Mouse (Mus musculus) lung, adult 18-20 months (tissue): ENCODE results near the gene Hgf.

Experiments
- DNase-seq, 2 experiments: peaks; one replicate each; pipeline ENCODE4 v3.0.0; 2022; ENCODE audit warnings: mixed read lengths in 2 of 2

Gene Hgf

DNA sequence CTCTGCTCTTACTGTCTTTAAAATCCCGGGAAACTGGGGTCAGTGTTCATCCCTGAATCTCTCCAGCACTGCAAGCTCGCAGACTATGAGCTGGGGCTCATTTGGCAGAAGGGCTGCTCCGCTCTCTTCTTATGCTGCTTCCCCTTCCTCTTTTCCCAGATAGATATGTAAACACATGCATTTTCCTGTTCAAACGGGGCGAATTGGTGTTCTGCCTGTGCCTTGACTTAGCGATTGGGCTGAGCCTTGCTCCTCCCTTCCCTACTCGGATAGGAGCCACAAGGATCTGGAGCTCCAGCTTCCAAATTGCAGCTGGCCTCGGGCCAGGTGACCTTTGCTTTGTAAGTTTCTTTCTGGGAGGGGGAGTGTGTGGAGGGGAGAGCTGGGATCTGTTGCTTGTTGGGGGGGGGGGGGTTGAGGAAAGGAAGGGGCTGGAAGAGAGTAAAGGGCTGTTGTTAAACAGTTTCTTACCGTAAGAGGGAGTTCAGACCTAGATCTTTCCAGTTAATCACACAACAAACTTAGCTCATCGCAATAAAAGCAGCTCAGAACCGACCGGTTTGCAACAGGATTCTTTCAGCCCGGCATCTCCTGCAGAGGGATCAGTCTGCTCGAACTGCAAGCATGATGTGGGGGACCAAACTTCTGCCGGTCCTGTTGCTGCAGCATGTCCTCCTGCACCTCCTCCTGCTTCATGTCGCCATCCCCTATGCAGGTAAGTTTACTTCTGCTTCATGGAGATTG is at the start of gene Hgf:
TSS of gene Hgf (plus strand) at position 192 of the 744 bp plus-strand sequence.
- peak; percentile 44 to 53 for DNase-seq

DNA sequence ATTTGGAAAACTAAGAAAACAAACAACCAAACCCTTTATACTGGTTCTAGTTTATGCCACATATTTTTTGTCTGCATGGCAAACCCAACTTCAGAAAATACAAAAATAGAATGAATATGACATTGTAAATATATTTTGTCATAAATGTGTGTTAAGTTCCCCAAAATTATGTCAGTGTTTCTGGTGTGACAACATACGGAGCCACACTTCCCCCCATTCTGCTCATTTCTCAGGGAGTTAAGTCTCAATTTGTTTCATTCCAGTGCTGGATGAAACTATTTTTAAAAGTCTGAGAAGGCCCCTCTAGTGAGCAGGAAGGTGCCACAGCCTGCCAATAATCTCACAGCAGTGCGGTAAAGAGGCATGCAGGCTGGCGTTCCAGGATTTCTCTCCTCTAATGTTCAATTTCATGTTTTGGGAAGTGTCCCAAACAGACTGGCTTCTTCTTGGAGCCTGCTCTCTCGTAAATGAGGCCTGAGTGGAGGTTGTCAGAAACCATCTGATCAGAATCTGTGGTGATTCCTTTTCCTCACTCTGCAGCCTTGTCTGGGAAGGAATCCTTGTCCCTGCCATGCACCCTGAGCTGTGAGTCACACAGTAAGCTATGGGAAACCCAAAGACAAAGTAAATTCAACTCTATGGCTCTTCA is 46.5 kb upstream of the Hgf start:
- no peak for DNase-seq

DNA sequence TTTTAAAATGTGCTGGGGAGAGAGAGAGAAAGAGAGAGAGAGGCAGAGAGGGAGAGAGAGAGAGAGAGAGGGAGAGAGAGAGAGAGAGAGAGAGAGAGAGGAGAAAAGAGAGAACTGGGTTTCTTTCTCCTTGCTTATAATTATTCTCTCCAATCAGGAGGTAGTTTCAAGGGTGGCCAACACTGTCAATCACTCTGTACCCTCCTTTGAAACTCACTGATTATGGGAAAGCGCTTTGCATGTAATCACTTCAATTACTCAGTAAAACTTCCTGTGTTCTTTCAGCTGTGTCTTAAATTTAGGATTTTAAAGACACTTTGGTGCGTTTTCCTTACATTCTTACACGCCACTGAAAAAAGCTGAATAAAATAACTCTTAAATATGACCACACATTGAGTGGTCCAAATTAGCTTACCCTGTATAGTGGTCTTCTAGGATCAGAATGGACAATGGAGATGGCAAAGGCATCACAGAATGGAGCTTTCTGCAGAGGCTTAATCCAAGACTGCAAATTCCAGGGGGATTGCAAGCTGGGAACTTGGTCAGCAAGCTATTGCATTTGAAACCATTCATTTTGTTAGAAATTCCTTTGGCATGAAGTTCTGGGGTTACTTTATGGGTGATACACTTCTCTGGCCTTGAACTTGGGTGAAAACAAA is 21.5 kb upstream of the Hgf start:
- DNase-seq: no peak

- DNase-seq: no peak
Observed at GRCm38 (mm10) chr5:16538067-16538466, 15.2 kb upstream of the Hgf start.

- DNase-seq: peak in 1 of 2 experiments; percentile 9
Observed at GRCm38 (mm10) chr5:16541561-16542116, 11.7 kb upstream of the Hgf start.

DNA sequence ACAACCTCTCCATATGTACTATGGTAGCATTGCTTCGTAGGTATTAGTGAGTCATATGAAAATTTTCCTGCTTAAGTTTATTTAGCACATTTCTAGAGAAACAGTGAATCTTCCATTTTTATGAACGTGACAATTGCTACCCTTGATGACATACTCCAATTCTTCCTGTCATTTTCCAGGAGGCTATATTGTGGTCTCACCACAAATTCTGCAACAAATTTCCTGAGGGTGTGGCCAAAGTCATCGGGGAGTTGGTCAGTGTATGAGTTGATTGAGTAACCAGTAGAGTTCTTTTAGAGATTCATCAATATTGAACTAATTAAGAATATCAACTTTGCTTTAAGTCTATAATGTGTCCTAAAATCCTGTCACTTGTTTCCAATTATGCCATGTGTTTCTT is 5.8 kb upstream of the Hgf start:
- no peak for DNase-seq

- DNase-seq: no peak
Observed at GRCm38 (mm10) chr5:16552647-16553046, 648 bp upstream of the Hgf start.

- no peak for DNase-seq
Observed at GRCm38 (mm10) chr5:16560247-16560646, 7.0 kb downstream of the Hgf start.

- no peak for DNase-seq
Observed at GRCm38 (mm10) chr5:16568997-16569396, 15.7 kb downstream of the Hgf start.

- no peak for DNase-seq
Observed at GRCm38 (mm10) chr5:16577882-16578742, 24.8 kb downstream of the Hgf start.

DNA sequence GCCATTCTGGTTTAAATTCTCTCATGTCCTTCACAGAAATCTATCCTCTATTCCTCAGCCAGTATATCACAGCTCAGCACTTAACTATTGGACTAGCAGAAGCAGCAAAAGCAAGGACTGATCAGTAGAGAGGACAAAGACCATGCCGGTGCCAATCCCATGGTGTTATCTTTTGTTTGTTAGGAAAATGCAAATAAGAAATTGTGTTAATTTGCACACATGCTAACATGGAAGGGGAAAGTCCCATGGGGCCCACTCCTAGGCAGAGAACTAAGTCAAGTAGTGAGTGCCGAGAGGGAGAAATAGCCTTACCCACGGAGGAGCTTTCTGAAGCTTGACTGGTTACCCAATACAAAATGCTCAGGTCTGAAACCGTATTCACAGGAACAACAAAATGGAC is 42.4 kb downstream of the Hgf start:
- DNase-seq: no peak

DNA sequence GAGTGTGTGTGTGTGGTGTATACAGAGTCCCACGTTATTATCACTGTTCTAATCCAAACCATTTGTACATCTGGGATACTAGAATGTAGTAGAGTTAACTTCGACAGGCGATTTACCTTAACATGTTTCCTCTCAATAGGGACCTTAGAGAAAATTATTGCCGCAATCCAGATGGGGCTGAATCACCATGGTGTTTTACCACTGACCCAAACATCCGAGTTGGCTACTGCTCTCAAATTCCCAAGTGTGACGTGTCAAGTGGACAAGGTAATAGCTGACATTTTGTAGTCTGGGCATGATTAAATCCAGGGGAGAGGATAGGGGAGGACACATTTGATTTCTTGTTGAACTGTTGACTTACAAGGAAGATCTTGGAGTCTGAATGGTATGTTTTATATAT is 44.7 kb downstream of the Hgf start:
- DNase-seq: no peak

- DNase-seq: no peak
Observed at GRCm38 (mm10) chr5:16601463-16601862, 48.2 kb downstream of the Hgf start.

DNA sequence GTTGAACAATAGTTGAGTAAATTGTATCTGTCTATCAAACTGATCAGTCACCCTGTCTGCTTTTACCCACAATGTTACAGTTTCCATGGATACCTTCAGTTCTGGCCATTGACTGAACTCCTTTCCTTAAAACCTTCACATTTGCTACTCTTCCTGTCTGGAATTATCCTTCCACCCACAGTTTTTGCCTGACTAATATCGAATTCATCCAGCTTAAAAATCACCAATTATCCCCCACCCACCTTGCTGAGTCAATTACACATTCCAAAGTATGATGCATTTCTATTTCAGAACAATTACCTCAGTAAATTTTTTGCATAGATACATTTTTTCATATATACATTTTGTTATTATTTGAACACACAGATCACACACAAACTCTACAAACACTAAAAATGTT is 79.7 kb downstream of the Hgf start:
- DNase-seq: no peak

GRCm38 (mm10) chr5:16646417-16646816 is 93.1 kb downstream of the Hgf start:
- DNase-seq: no peak

GRCm38 (mm10) chr5:16647701-16648100 is 94.4 kb downstream of the Hgf start:
- DNase-seq: no peak

- DNase-seq: no peak
Observed at GRCm38 (mm10) chr5:16650240-16650639, 96.9 kb downstream of the Hgf start.

GRCm38 (mm10) chr5:16654022-16654421 is 100.7 kb downstream of the Hgf start:
- no peak for DNase-seq
